Mouse (Mus musculus): ENCODE results near the gene Ciapin1. TPM values are rescaled to one million over a fixed set of nuclear protein-coding genes. Genes with fewer than 3 reads are reported as not detected.

The Ciapin1 gene
- polyA plus RNA-seq, 1 experiment from 2014 or later = 91.9 TPM

DNA sequence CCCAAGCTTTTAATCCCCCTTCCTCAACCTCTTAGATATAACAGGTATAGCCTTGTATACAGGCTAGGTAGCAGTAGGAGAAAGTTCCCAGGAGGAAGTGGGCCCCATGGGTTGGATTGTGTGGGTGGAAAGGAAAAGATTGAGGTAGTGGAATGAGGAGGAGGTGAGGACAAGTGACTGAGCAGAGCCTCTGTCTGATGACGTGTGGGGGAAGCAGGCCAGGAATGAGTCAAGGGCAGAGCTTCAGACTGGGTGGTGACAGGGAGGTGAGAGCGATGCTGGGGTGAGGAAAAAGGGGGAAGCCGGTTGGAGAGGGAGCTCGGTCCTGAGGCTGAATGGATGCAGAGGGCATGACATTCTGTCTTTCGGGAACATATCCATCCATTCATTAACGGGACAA lies 34.6 kb downstream of the Ciapin1 start:
- no peaks in the 10 kb centered on the region for H3K4me1 ChIP-seq (replicated peaks; ENCODE audit: control insufficient read depth, insufficient read depth, low read length)
- H3K4me3 ChIP-seq (ENCODE audit: low read length) = no peak overlapping the region
- ATAC-seq (ENCODE audit: low read depth) = no peak
- H3K9me3 ChIP-seq (ENCODE audit: control insufficient read depth, low read length) = no peaks in the 10 kb centered on the region
- H3K4me2 ChIP-seq (ENCODE audit: low read depth, low read length) = no peak overlapping the region
- no peaks in the 10 kb centered on the region for H3K36me3 ChIP-seq (ENCODE audit: control insufficient read depth, insufficient read depth, low read length)
- no peak overlapping the region for H3K27ac ChIP-seq (ENCODE audit: low read length)
- WGBS = 65% methylated on average over 6 of the region's 6 CpGs
- H3K9ac ChIP-seq (ENCODE audit: low read length) = no peak overlapping the region
- no peaks in the 10 kb centered on the region for H3K27me3 ChIP-seq (ENCODE audit: control insufficient read depth, insufficient read depth, low read depth, low read length)

DNA sequence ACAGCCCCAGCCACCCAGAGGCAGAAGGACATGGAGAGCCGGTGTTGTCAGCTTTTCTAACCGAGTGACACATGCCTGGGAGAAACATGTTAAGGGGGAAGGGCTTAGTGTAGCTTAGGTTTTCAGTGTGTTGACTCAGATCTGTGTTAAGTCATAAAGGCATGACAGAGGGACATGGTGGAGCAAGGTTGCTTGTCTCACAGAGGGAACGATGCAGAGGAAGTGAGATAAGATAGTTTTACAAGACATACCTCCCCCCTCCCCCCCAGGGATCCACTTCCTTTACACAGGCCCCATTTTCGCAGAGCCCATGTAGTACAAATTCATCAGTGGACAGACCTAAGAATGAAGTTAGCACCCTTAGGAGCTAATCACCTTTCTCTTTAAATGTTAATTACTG lies 35.8 kb downstream of the Ciapin1 start:
- H3K9ac ChIP-seq (ENCODE audit: low read length) = no peak overlapping the region
- 51% methylated on average over 4 of the region's 4 CpGs for WGBS
- no peak overlapping the region for H3K4me2 ChIP-seq (ENCODE audit: low read depth, low read length)
- H3K4me3 ChIP-seq (ENCODE audit: low read length) = no peak overlapping the region
- H3K4me1 ChIP-seq (replicated peaks; ENCODE audit: control insufficient read depth, insufficient read depth, low read length) = no peaks in the 10 kb centered on the region
- no peaks in the 10 kb centered on the region for H3K36me3 ChIP-seq (ENCODE audit: control insufficient read depth, insufficient read depth, low read length)
- no peak overlapping the region for H3K27ac ChIP-seq (ENCODE audit: low read length)
- ATAC-seq (ENCODE audit: low read depth) = no peak
- H3K9me3 ChIP-seq (ENCODE audit: control insufficient read depth, low read length) = no peaks in the 10 kb centered on the region
- H3K27me3 ChIP-seq (ENCODE audit: control insufficient read depth, insufficient read depth, low read depth, low read length) = no peaks in the 10 kb centered on the region

- H3K4me1 ChIP-seq (replicated peaks; ENCODE audit: control insufficient read depth, insufficient read depth, low read length) = no peaks in the 10 kb centered on the region
- no peaks in the 10 kb centered on the region for H3K36me3 ChIP-seq (ENCODE audit: control insufficient read depth, insufficient read depth, low read length)
- peak overlapping the region; percentile 36 for H3K4me2 ChIP-seq (ENCODE audit: low read depth, low read length)
- peak; percentile 43; the same call in 1 of the 2 replicates for ATAC-seq (ENCODE audit: low read depth)
- H3K4me3 ChIP-seq (ENCODE audit: low read length) = no peak overlapping the region
- 36% methylated on average over 14 of the region's 14 CpGs for WGBS
- no peak overlapping the region for H3K9ac ChIP-seq (ENCODE audit: low read length)
- no peaks in the 10 kb centered on the region for H3K9me3 ChIP-seq (ENCODE audit: control insufficient read depth, low read length)
- H3K27ac ChIP-seq (ENCODE audit: low read length) = no peak overlapping the region
- H3K27me3 ChIP-seq (ENCODE audit: control insufficient read depth, insufficient read depth, low read depth, low read length) = no peaks in the 10 kb centered on the region
Observed at GRCm38 (mm10) chr8:94801293-94802095, 36.7 kb downstream of the Ciapin1 start.

GRCm38 (mm10) chr8:94800278-94800968 lies 37.7 kb downstream of the Ciapin1 start:
- Histone ChIP-seq H3K36me3 (ENCODE audit: control insufficient read depth, insufficient read depth, low read length) (no peaks in the 10 kb centered on the region), H3K4me2 (ENCODE audit: low read depth, low read length) (no peak overlapping the region), H3K9ac (ENCODE audit: low read length) (no peak overlapping the region), H3K27ac (ENCODE audit: low read length) (no peak overlapping the region), H3K27me3 (ENCODE audit: control insufficient read depth, insufficient read depth, low read depth, low read length) (no peaks in the 10 kb centered on the region), H3K9me3 (ENCODE audit: control insufficient read depth, low read length) (no peaks in the 10 kb centered on the region), H3K4me3 (ENCODE audit: low read length) (no peak overlapping the region), H3K4me1 (replicated peaks; ENCODE audit: control insufficient read depth, insufficient read depth, low read length) (no peaks in the 10 kb centered on the region)
- no peak for ATAC-seq (ENCODE audit: low read depth)
- WGBS = 50% methylated on average over 7 of the region's 7 CpGs

GRCm38 (mm10) chr8:94794782-94795181 lies 43.4 kb downstream of the Ciapin1 start:
- H3K4me1 ChIP-seq (replicated peaks; ENCODE audit: control insufficient read depth, insufficient read depth, low read length) = no peaks in the 10 kb centered on the region
- H3K9ac ChIP-seq (ENCODE audit: low read length) = no peak overlapping the region
- no peaks in the 10 kb centered on the region for H3K27me3 ChIP-seq (ENCODE audit: control insufficient read depth, insufficient read depth, low read depth, low read length)
- H3K9me3 ChIP-seq (ENCODE audit: control insufficient read depth, low read length) = no peaks in the 10 kb centered on the region
- WGBS = 93% methylated on average over 2 of the region's 2 CpGs
- no peak overlapping the region for H3K4me3 ChIP-seq (ENCODE audit: low read length)
- H3K36me3 ChIP-seq (ENCODE audit: control insufficient read depth, insufficient read depth, low read length) = no peaks in the 10 kb centered on the region
- ATAC-seq (ENCODE audit: low read depth) = no peak
- H3K4me2 ChIP-seq (ENCODE audit: low read depth, low read length) = no peak overlapping the region
- no peak overlapping the region for H3K27ac ChIP-seq (ENCODE audit: low read length)

DNA sequence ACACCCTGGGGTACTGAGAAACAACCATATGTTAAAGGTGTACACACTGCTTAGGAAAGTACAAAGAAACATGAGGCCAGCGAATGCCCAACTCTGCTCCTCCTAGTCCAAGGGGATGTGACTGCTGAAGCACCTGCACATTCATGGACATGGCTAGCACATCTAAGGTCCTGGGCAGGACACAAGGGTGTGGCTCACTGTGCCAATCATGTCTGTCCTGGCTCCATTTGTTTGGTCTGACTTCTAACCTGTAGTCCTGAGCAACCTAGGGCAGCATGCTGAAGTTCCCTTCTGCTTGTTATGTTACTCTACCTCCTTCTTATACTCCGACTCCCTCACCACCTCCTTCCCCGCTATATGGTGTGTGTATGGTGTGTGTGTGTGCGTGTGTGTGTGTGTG lies 43.8 kb downstream of the Ciapin1 start:
- H3K36me3 ChIP-seq (ENCODE audit: control insufficient read depth, insufficient read depth, low read length) = no peaks in the 10 kb centered on the region
- no peak overlapping the region for H3K4me2 ChIP-seq (ENCODE audit: low read depth, low read length)
- no peak overlapping the region for H3K4me3 ChIP-seq (ENCODE audit: low read length)
- ATAC-seq (ENCODE audit: low read depth) = no peak
- no peak overlapping the region for H3K9ac ChIP-seq (ENCODE audit: low read length)
- H3K27me3 ChIP-seq (ENCODE audit: control insufficient read depth, insufficient read depth, low read depth, low read length) = no peaks in the 10 kb centered on the region
- no peak overlapping the region for H3K27ac ChIP-seq (ENCODE audit: low read length)
- no peaks in the 10 kb centered on the region for H3K9me3 ChIP-seq (ENCODE audit: control insufficient read depth, low read length)
- WGBS = 82% methylated on average over 4 of the region's 4 CpGs
- H3K4me1 ChIP-seq (replicated peaks; ENCODE audit: control insufficient read depth, insufficient read depth, low read length) = no peaks in the 10 kb centered on the region

GRCm38 (mm10) chr8:94789256-94789955 lies 48.8 kb downstream of the Ciapin1 start:
- H3K9me3 ChIP-seq (ENCODE audit: control insufficient read depth, low read length) = no peaks in the 10 kb centered on the region
- 79% methylated on average over 10 of the region's 10 CpGs for WGBS
- ATAC-seq (ENCODE audit: low read depth) = no peak
- H3K4me1 ChIP-seq (replicated peaks; ENCODE audit: control insufficient read depth, insufficient read depth, low read length) = peaks cover 3% of the 10 kb centered on the region; the same call in 1 of the 2 replicates
- no peak overlapping the region for H3K4me3 ChIP-seq (ENCODE audit: low read length)
- H3K9ac ChIP-seq (ENCODE audit: low read length) = no peak overlapping the region
- H3K4me2 ChIP-seq (ENCODE audit: low read depth, low read length) = no peak overlapping the region
- no peaks in the 10 kb centered on the region for H3K27me3 ChIP-seq (ENCODE audit: control insufficient read depth, insufficient read depth, low read depth, low read length)
- no peak overlapping the region for H3K27ac ChIP-seq (ENCODE audit: low read length)
- H3K36me3 ChIP-seq (ENCODE audit: control insufficient read depth, insufficient read depth, low read length) = no peaks in the 10 kb centered on the region

GRCm38 (mm10) chr8:94787524-94788501 lies 50.3 kb downstream of the Ciapin1 start:
- no peak overlapping the region for H3K4me2 ChIP-seq (ENCODE audit: low read depth, low read length)
- H3K27ac ChIP-seq (ENCODE audit: low read length) = no peak overlapping the region
- WGBS = 47% methylated on average over 15 of the region's 15 CpGs
- ATAC-seq (ENCODE audit: low read depth) = peak; percentile 71
- H3K9me3 ChIP-seq (ENCODE audit: control insufficient read depth, low read length) = no peaks in the 10 kb centered on the region
- H3K36me3 ChIP-seq (ENCODE audit: control insufficient read depth, insufficient read depth, low read length) = no peaks in the 10 kb centered on the region
- peaks cover 3% of the 10 kb centered on the region; the same call in 1 of the 2 replicates for H3K4me1 ChIP-seq (replicated peaks; ENCODE audit: control insufficient read depth, insufficient read depth, low read length)
- no peak overlapping the region for H3K4me3 ChIP-seq (ENCODE audit: low read length)
- H3K9ac ChIP-seq (ENCODE audit: low read length) = no peak overlapping the region
- no peaks in the 10 kb centered on the region for H3K27me3 ChIP-seq (ENCODE audit: control insufficient read depth, insufficient read depth, low read depth, low read length)

All from lung, embryonic 16.5 days (tissue).